Mouse (Mus musculus) myocyte (in vitro differentiated cells): ENCODE data around the gene Fbxo11. TPM values are rescaled to one million over a fixed set of nuclear protein-coding genes. Genes with fewer than 3 reads are reported as not detected.

Experiments used
- H3K27me3 ChIP-seq: one replicate; pipeline ENCODE4 v1.6.1; 2011; ENCODE audit not compliant: control insufficient read depth, insufficient read depth, insufficient read length
- H3K36me3 ChIP-seq: one replicate; pipeline ENCODE4 v1.6.1; 2011; ENCODE audit not compliant: control insufficient read depth, insufficient read depth
- H3K4me2 ChIP-seq: one replicate; pipeline ENCODE4 v1.6.1; 2011; ENCODE audit warnings: low read depth, control low read depth
- H3K4me3 ChIP-seq: one replicate; pipeline ENCODE4 v1.5.1; 2011; ENCODE audit warnings: mild to moderate bottlenecking, control low read depth, moderate library complexity
- H3K79me2 ChIP-seq: one replicate; pipeline ENCODE4 v1.6.1; 2011; ENCODE audit not compliant: control insufficient read depth, insufficient read depth
- H3ac ChIP-seq: one replicate; pipeline ENCODE4 v1.6.1; 2011; ENCODE audit not compliant: control insufficient read depth, insufficient read length
- CEBPB ChIP-seq: IDR thresholded peaks from 2 replicates; pipeline ENCODE4 v1.6.1; 2011; ENCODE audit warnings: mild to moderate bottlenecking, moderate library complexity; ENCODE audit not compliant: poor library complexity, insufficient read depth, severe bottlenecking
- E2F4 ChIP-seq: IDR thresholded peaks from one replicate; pipeline ENCODE4 v1.6.1; 2011; ENCODE audit warnings: mild to moderate bottlenecking, control low read depth, moderate library complexity; ENCODE audit not compliant: insufficient read depth
- MAX ChIP-seq: IDR thresholded peaks from one replicate; pipeline ENCODE4 v1.6.1; 2011; ENCODE audit warnings: low read depth, mild to moderate bottlenecking, control low read depth
- MYOD1 ChIP-seq, 3 experiments: IDR thresholded peaks; one replicate each; pipeline ENCODE4 v1.6.1; 2011; ENCODE audit warnings: control low read depth in 2 of 3, low read depth in 2 of 3, mild to moderate bottlenecking in 2 of 3, moderate library complexity in 1 of 3; ENCODE audit not compliant: insufficient read length in 2 of 3, control insufficient read depth in 1 of 3
- MYOG ChIP-seq, 3 experiments: IDR thresholded peaks; one replicate each; pipeline ENCODE4 v1.6.1; 2011; ENCODE audit warnings: control low read depth in 2 of 3, low read depth in 2 of 3, mild to moderate bottlenecking in 2 of 3; ENCODE audit not compliant: insufficient read length in 2 of 3, control insufficient read depth in 1 of 3, insufficient read depth in 1 of 3
- POLR2A ChIP-seq: IDR thresholded peaks from one replicate; pipeline ENCODE4 v1.6.1; 2011; ENCODE audit warnings: low read depth, mild to moderate bottlenecking, control low read depth, moderate library complexity; ENCODE audit not compliant: insufficient read length
- POLR2AphosphoS2 ChIP-seq: IDR thresholded peaks from one replicate; pipeline ENCODE4 v1.6.1; 2011; ENCODE audit warnings: low read depth, control low read depth; ENCODE audit not compliant: insufficient read length
- REST ChIP-seq: IDR thresholded peaks from one replicate; pipeline ENCODE4 v1.6.1; 2011; ENCODE audit warnings: mild to moderate bottlenecking, control low read depth, moderate library complexity; ENCODE audit not compliant: insufficient read depth, insufficient read length
- SRF ChIP-seq: IDR thresholded peaks from one replicate; pipeline ENCODE4 v1.6.1; 2011; ENCODE audit warnings: low read depth; ENCODE audit not compliant: control insufficient read depth, insufficient read length
- TCF12 ChIP-seq: IDR thresholded peaks from one replicate; pipeline ENCODE4 v1.6.1; 2011; ENCODE audit warnings: mild to moderate bottlenecking, control low read depth; ENCODE audit not compliant: poor library complexity, insufficient read depth, severe bottlenecking
- TCF3 ChIP-seq: IDR thresholded peaks from one replicate; pipeline ENCODE4 v1.6.1; 2011; ENCODE audit warnings: low read depth, control low read depth; ENCODE audit not compliant: insufficient read length
- USF1 ChIP-seq: IDR thresholded peaks from one replicate; pipeline ENCODE4 v1.6.1; 2011; ENCODE audit warnings: low read depth, mild to moderate bottlenecking, control low read depth, moderate library complexity
- polyA plus RNA-seq: library from polyadenylated mRNA; unstranded; fragments of >200 nt; fragmentation: generic; extraction: Trizol; gene quantifications from one replicate; pipeline ENCODE4 v1.2.1, GENCODE M21; 2012; ENCODE audit warnings: missing spikeins

Fbxo11 gene
- polyA plus RNA-seq, 1 experiment: 15.4 TPM

DNA sequence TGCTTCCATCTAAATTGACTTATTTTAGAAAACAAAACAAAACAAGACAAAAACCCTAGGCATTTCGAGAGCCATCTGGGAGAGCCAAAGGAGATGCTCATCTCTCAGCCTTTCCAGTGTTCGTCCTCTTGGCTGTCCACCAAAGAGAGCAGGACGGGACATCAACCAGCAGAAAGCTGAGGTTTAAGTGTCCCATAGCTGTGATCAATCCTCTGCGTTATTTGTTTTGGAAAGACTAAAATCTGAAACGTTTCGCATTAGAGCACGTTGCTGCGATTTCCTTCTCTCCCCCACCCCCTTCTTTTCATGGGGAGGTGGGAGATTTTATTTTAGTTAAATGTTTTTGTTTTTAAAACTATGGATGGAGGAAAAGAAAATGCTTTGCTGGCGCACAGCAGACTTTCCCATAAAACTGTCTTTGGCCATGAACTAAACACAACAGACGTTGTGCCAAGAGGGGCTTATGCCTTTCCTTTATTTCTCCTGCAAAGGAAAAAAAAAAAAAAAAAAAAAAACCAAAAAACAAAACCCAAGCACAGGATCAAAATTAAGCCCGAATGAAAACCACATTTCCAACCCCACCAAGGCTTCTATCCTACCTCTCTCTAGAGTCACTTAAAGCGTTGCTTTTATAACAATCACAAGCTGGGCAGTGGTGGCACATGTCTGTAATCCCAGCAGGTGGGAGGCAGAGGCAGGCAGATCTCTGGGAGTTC lies 46.1 kb upstream of the Fbxo11 start:
- TF ChIP-seq POLR2A (no peak), E2F4 (no peak), MYOG (IDR thresholded peaks at IDR 0.05; ENCODE audit: control insufficient read depth in 1 of 3, insufficient read depth in 1 of 3, insufficient read length in 2 of 3, low read depth in 2 of 3) (no peak), MAX (no peak), TCF3 (no peak), POLR2AphosphoS2 (no peak), SRF (no peak), TCF12 (no peak), REST (no peak)

DNA sequence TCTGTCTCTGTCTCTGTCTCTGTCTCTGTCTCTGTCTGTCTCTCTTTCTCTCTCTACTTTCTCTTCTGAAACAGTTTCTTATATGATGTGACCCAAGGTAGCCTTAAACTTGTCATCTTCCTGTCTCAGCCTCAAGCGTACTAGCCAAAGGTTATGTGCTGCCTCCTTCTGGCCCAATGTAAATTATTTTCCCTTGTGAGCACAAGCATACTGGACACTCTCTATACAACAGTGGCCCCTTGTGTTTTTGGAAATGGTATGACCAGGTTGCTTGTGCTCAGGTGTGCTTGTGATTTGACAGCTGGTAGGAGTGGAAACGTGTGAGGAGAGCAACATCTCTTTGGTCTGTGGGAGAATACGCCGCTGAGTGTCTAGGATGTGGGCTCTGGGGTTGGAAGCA lies 42.6 kb upstream of the Fbxo11 start:
- no peak overlapping the region for H3K4me3 ChIP-seq
- H3K27me3 ChIP-seq: no peaks in the 10 kb centered on the region
- TF ChIP-seq MYOG (IDR thresholded peaks at IDR 0.05; ENCODE audit: control insufficient read depth in 1 of 3, insufficient read depth in 1 of 3, insufficient read length in 2 of 3, low read depth in 2 of 3): no peak
- no peaks in the 10 kb centered on the region for H3K79me2 ChIP-seq
- H3ac ChIP-seq: no peak overlapping the region
- no peak overlapping the region for H3K4me2 ChIP-seq
- no peaks in the 10 kb centered on the region for H3K36me3 ChIP-seq

More for the DNA sequence above, 46.1 kb upstream of the Fbxo11 start:
- Histone ChIP-seq H3ac (no peak overlapping the region), H3K79me2 (no peaks in the 10 kb centered on the region), H3K27me3 (no peaks in the 10 kb centered on the region), H3K4me2 (peak overlapping the region; percentile 49), H3K36me3 (no peaks in the 10 kb centered on the region), H3K4me3 (no peak overlapping the region)

DNA sequence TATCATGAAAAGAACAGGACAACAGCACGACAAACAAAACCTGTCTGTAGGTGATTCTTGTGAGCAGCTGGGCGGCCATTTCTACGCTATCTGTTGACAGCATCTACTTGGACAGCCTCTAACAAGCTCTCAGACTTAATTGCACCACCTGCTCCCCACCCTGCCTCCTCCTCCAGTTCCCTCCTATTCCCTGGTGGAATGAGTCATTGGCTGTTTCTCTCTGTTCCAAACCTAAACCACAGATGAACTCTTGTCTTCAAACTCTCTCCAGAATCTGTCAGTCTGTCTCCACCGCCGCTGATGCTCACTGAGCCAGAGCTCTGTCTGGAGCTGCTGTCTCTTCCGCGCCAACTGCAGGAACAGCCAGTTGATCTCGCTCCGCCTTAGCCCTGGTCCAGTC lies 41.3 kb upstream of the Fbxo11 start:
- H3K27me3 ChIP-seq: no peaks in the 10 kb centered on the region
- H3K36me3 ChIP-seq: no peaks in the 10 kb centered on the region
- TF ChIP-seq REST (no peak), CEBPB (0 out of 2 replicates have a peak, but pooled peaks have one; percentile 31), TCF12 (peak; percentile 31), TCF3 (no peak), USF1 (no peak), MYOD1 (IDR thresholded peaks at IDR 0.05; ENCODE audit: control insufficient read depth in 1 of 3, insufficient read length in 2 of 3, low read depth in 2 of 3) (peak in 2 of 3 experiments; percentile 86 to 88), SRF (no peak), POLR2A (no peak), E2F4 (no peak), MYOG (IDR thresholded peaks at IDR 0.05; ENCODE audit: control insufficient read depth in 1 of 3, insufficient read depth in 1 of 3, insufficient read length in 2 of 3, low read depth in 2 of 3) (peak in 1 of 3 experiments; percentile 17), POLR2AphosphoS2 (no peak), MAX (no peak)
- H3K4me3 ChIP-seq: no peak overlapping the region
- peak overlapping the region; percentile 51 for H3K4me2 ChIP-seq
- H3K79me2 ChIP-seq: no peaks in the 10 kb centered on the region
- H3ac ChIP-seq: no peak overlapping the region

DNA sequence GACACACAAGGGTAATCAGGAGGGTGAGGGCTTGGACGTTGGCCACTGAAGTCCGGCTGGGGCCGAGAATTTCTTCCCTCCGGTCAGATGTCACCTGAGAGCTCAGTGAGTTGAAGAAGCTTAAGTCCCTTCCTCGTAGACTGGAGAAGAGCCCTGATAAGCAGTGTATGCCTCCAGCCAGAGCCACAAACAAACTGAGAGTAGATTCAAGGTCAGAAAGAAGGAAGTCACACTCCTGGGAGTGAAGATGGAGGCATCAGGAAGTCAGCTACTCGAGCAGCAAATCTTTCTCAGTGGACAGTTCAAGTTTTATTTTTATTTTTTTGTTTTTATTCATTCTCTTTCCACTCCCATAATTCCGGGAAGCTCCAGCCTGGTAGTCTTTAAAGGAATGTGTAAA lies 37.5 kb upstream of the Fbxo11 start:
- no peak overlapping the region for H3ac ChIP-seq
- no peaks in the 10 kb centered on the region for H3K36me3 ChIP-seq
- TF ChIP-seq POLR2AphosphoS2 (no peak), MYOD1 (IDR thresholded peaks at IDR 0.05; ENCODE audit: control insufficient read depth in 1 of 3, insufficient read length in 2 of 3, low read depth in 2 of 3) (no peak), MYOG (IDR thresholded peaks at IDR 0.05; ENCODE audit: control insufficient read depth in 1 of 3, insufficient read depth in 1 of 3, insufficient read length in 2 of 3, low read depth in 2 of 3) (no peak), POLR2A (no peak), SRF (no peak), E2F4 (no peak), MAX (no peak), TCF3 (no peak), REST (no peak), USF1 (no peak), CEBPB (no peak), TCF12 (no peak)
- H3K4me3 ChIP-seq: no peak overlapping the region
- no peaks in the 10 kb centered on the region for H3K79me2 ChIP-seq
- H3K4me2 ChIP-seq: no peak overlapping the region
- H3K27me3 ChIP-seq: no peaks in the 10 kb centered on the region
